ENCODE assay signal across 8 mouse cellular contexts in the genomic region with DNA sequence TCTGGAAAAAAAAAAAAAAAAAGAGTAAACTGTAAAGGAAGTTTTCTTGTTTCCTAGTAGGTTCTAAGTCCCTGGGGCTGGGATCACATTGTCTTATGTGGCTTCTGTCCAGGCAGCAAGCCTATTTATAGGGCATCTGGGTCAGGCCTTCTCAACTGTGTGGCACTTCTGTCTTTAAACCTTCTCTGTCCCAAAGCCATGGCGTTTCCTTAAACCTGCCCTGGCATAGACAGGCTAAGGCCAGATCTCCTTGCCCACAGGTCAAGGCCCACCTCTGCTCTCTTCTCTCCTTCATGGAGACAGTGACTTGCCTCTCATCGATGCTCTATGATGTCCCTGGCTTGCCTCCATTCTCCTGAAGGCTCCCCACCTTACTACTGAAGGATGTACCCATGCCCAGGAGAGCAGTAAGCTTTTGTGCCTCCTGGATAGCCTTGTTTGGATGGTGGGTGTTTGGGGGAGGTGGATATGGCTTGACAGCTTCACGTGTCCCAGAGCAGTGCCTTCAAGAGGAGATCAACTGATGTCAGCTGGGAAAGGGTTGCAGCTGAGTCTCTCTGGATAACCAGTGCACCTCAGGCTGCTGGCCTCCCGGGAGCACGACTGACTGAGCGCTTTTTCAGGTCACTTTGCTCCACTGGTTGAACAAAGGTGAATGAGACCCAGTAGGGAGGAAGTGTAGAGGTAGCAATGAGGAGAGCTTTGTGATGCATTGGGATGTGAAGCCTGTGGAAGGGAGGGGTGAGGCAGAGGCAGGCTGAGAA. TPM values are rescaled to one million over a fixed set of nuclear protein-coding genes. Genes with fewer than 3 reads are reported as not detected.
DNase-seq lines count a peak whose midpoint lies in the region; ATAC-seq lines count a peak whose summit lies in the region.

No protein-coding gene starts in this region.

- H3K9me3 ChIP-seq in limb, embryonic 11.5 days (ENCODE audit: control insufficient read depth, low read length) = no peaks in the 10 kb centered on the region
- H3K9me3 ChIP-seq in limb, embryonic 10.5 days (replicated peaks) = no peaks in the 10 kb centered on the region
- H3K9me3 ChIP-seq in heart, embryonic 10.5 days = no peaks in the 10 kb centered on the region
- H3K9me3 ChIP-seq in kidney, embryonic 16.5 days (ENCODE audit: low read length) = no peaks in the 10 kb centered on the region

- H3K4me1 ChIP-seq in limb, embryonic 11.5 days (ENCODE audit: control insufficient read depth, insufficient read depth, low read length) = peaks cover 14% of the 10 kb centered on the region; the same call in 1 of the 2 replicates
- peaks cover 51% of the 10 kb centered on the region for H3K4me1 ChIP-seq in limb, embryonic 10.5 days
- peaks cover 58% of the 10 kb centered on the region for H3K4me1 ChIP-seq in heart, embryonic 10.5 days
- H3K4me1 ChIP-seq in kidney, embryonic 16.5 days (ENCODE audit: insufficient read depth, low read length) = peaks cover 57% of the 10 kb centered on the region

- no peak overlapping the region for H3K27ac ChIP-seq in limb, embryonic 11.5 days (replicated peaks; ENCODE audit: low read depth, low read length)
- H3K27ac ChIP-seq in limb, embryonic 10.5 days = no peak overlapping the region
- peak overlapping the region; percentile 37; the same call in 1 of the 2 replicates for H3K27ac ChIP-seq in heart, embryonic 10.5 days
- H3K27ac ChIP-seq in kidney, embryonic 16.5 days (ENCODE audit: low read length) = no peak overlapping the region

- H3K4me3 ChIP-seq in limb, embryonic 11.5 days (ENCODE audit: low read depth, low read length) = no peak overlapping the region
- H3K4me3 ChIP-seq in limb, embryonic 10.5 days = no peak overlapping the region
- peak overlapping the region; percentile 20; the same call in 1 of the 2 replicates for H3K4me3 ChIP-seq in heart, embryonic 10.5 days
- peak overlapping the region; percentile 62 for H3K4me3 ChIP-seq in kidney, embryonic 16.5 days (ENCODE audit: low read length)

- no peak for DNase-seq in limb, embryonic 11.5 days (ENCODE audit: low spot score)
- no peak for DNase-seq in limb, embryonic 10.5 days (ENCODE audit: low spot score)
- no peak for DNase-seq in heart, embryonic 10.5 days (ENCODE audit: low spot score)
- DNase-seq in skeletal muscle tissue, adult 2 months (ENCODE audit: low read depth, low spot score) = peak; percentile 73
- DNase-seq in thymus, postnatal 0 days (ENCODE audit: low spot score) = no peak
- no peak for DNase-seq in urinary bladder, postnatal 10 days (ENCODE audit: low spot score)
- no peak for DNase-seq in right cerebral cortex, postnatal 4 days

- H3K9ac ChIP-seq in limb, embryonic 11.5 days (ENCODE audit: low read length) = no peak overlapping the region
- H3K9ac ChIP-seq in kidney, embryonic 16.5 days (replicated peaks; ENCODE audit: low read length) = peak overlapping the region; percentile 45

- 72% methylated on average over 6 of the region's 6 CpGs for WGBS in limb, embryonic 11.5 days
- 69% methylated on average over 6 of the region's 6 CpGs for WGBS in limb, embryonic 10.5 days
- WGBS in heart, embryonic 10.5 days = 52% methylated on average over 6 of the region's 6 CpGs
- WGBS in kidney, embryonic 16.5 days = 50% methylated on average over 6 of the region's 6 CpGs

- no peak for ATAC-seq in limb, embryonic 11.5 days (ENCODE audit: insufficient number of reproducible peaks, low FRiP score, low TSS enrichment, low read depth)
- ATAC-seq in kidney, embryonic 16.5 days (ENCODE audit: low FRiP score, low TSS enrichment) = no peak

- H3K36me3 ChIP-seq in limb, embryonic 11.5 days (ENCODE audit: control insufficient read depth, insufficient read depth, low read length) = no peaks in the 10 kb centered on the region
- H3K36me3 ChIP-seq in limb, embryonic 10.5 days = peaks cover 2% of the 10 kb centered on the region
- H3K36me3 ChIP-seq in heart, embryonic 10.5 days = peaks cover 6% of the 10 kb centered on the region; the same call in 1 of the 2 replicates
- H3K36me3 ChIP-seq in kidney, embryonic 16.5 days (ENCODE audit: insufficient read depth, low read length) = no peaks in the 10 kb centered on the region; the same call in 1 of the 2 replicates

- H3K27me3 ChIP-seq in limb, embryonic 11.5 days (ENCODE audit: control insufficient read depth, insufficient read depth, low read length) = 0 out of 2 replicates have a peak, but pooled peaks cover 2% of the 10 kb centered on the region
- peaks cover 27% of the 10 kb centered on the region for H3K27me3 ChIP-seq in limb, embryonic 10.5 days (ENCODE audit: low read depth, poor library complexity, severe bottlenecking)
- H3K27me3 ChIP-seq in heart, embryonic 10.5 days (ENCODE audit: insufficient read depth, poor library complexity, severe bottlenecking) = peaks cover 6% of the 10 kb centered on the region
- H3K27me3 ChIP-seq in kidney, embryonic 16.5 days (ENCODE audit: insufficient read depth, low read length) = no peaks in the 10 kb centered on the region

- peak overlapping the region; percentile 65; the same call in 1 of the 2 replicates for H3K4me2 ChIP-seq in limb, embryonic 11.5 days (ENCODE audit: low read depth, severe bottlenecking)
- H3K4me2 ChIP-seq in kidney, embryonic 16.5 days (replicated peaks; ENCODE audit: low read depth, low read length) = peak overlapping the region; percentile 57

RNA-seq across cellular contexts. Expression of a gene that starts 4.1 kb away (rescaled TPM):
- 22.5 and 26.0 TPM in 2 replicates for polyA plus RNA-seq in limb, embryonic 11.5 days (2014; fragmentation: Nextera tagmentation; extraction: Ambion mirVana)
- polyA plus RNA-seq in limb, embryonic 10.5 days (2016; fragmentation: Nextera tagmentation; extraction: Ambion mirVana) = 12.9 and 16.5 TPM in 2 replicates
- polyA plus RNA-seq in heart, embryonic 10.5 days (2016; fragmentation: Nextera tagmentation; extraction: Ambion mirVana) = 24.7 and 25.5 TPM in 2 replicates
- polyA plus RNA-seq in kidney, embryonic 16.5 days (2015; fragmentation: Nextera tagmentation; extraction: Ambion mirVana) = 51.8 and 54.0 TPM in 2 replicates
- 1.6 TPM in 2 replicates for polyA plus RNA-seq in thymus, postnatal 0 days (2015; fragmentation: Nextera tagmentation; extraction: Ambion mirVana)

RNA-seq across cellular contexts. Expression of a gene that starts 54.7 kb away (rescaled TPM):
- 0.18 and 0.27 TPM in 2 replicates for polyA plus RNA-seq in limb, embryonic 11.5 days (2014; fragmentation: Nextera tagmentation; extraction: Ambion mirVana)
- not detected in 2 replicates for polyA plus RNA-seq in limb, embryonic 10.5 days (2016; fragmentation: Nextera tagmentation; extraction: Ambion mirVana)
- polyA plus RNA-seq in heart, embryonic 10.5 days (2016; fragmentation: Nextera tagmentation; extraction: Ambion mirVana) = 0.11 and 0.16 TPM in 2 replicates
- polyA plus RNA-seq in kidney, embryonic 16.5 days (2015; fragmentation: Nextera tagmentation; extraction: Ambion mirVana) = 0.34 and 0.39 TPM in 2 replicates
- 0.07 and 0.14 TPM in 2 replicates for polyA plus RNA-seq in thymus, postnatal 0 days (2015; fragmentation: Nextera tagmentation; extraction: Ambion mirVana)

Comparison
In these comparisons a context has a peak if more than half of its experiments do, and no peak if none do; other contexts are left out.
1. H3K4me3 ChIP-seq: peak in heart, embryonic 10.5 days (single experiment) and kidney, embryonic 16.5 days (single experiment); none in limb, embryonic 11.5 days (single experiment) and limb, embryonic 10.5 days (single experiment).